Mouse (Mus musculus): ENCODE data around the gene Ctnnb1. TPM values are rescaled to one million over a fixed set of nuclear protein-coding genes. Genes with fewer than 3 reads are reported as not detected.

Gene Ctnnb1
- total RNA-seq, 1 experiment from 2014 or later, result 460 TPM

GRCm38 (mm10) chr9:120991801-120992200 lies 62.8 kb downstream of the Ctnnb1 start:
- ATAC-seq (replicated peaks; ENCODE audit: low read depth, poor library complexity, severe bottlenecking), result no peak

DNA sequence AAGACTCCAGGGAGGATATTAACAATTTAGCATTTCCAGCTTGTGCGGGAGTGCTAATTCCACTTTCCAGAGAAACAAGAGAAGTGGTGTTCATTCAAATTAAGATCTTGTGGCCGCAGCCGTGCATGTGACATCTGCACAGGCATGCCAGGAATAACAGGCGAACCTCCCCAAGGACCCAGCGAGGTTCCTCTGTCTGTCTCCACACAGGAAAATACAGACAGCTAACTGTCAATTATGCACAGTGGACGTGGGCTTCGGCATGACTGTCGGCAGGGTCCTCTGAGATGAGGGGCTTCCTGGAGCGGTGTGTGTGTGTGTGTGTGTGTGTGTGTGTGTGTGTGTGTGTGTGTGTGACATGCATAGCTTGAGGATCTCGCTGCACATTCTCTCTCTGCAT lies 64.0 kb downstream of the Ctnnb1 start:
- ATAC-seq (replicated peaks; ENCODE audit: low read depth, poor library complexity, severe bottlenecking), result no peak

DNA sequence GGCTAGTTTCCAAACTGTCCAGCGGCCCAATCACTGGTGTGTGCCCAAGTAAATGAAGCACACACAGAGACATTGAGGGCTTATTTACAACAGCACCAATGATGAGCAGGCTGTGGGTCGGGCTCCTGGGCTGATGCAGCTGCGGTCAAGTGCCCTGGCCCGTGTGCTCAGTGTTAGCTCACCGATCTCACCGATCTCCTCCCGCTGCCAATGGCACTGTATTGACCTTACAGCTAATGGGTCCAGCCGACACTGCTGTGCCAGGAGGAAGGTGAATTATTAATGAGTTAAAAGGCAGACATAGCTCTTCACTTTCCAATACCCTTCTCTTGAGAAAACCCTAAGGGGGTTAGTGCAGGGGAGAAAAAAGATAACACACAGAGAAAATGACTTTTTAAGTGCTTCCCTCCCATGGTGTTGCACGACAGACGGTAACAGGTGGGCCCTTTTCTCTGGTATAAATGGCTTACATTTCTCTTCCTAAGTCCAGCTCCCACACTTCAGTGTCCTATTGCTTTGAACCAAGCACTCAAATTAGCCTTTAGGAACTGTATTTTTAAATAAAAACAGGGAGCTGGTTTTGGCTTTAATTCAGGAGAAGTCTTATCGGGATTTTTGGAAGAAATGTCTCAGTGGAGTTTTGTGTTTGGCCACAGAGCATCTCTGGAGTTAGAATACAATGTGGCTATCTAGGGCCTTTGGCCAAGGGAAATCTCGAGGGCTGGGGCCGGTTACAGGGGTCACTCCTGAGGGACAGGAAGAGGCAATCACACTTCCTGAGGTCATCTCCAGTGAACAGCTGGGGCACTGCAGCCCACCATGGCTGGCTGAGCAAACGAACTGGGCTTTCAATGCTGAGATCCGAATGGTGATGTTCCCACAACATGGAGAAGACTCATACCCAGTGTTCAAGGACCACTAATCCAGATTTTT lies 65.5 kb downstream of the Ctnnb1 start:
- no peak for ATAC-seq (replicated peaks; ENCODE audit: low read depth, poor library complexity, severe bottlenecking)

DNA sequence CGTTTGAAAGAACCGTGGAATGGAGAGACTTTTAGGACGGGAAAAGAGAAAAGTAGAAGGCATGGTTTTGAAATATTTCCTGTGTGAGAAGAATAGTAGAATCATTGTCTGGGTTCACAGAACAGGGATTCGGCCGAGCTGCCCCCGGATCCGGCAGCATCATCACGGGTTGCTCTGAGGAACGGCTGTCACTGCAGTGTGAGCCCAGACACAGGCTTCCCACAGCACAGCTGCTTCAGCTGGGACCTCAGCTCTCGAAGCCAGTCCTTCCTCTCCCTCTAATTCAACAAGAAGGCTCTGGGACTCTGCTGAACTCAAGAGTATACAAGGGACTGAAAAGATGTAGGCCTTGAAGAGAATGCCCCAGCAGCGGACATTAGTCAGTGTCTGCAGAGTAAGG lies 69.7 kb downstream of the Ctnnb1 start:
- ATAC-seq (replicated peaks; ENCODE audit: low read depth, poor library complexity, severe bottlenecking), result no peak

DNA sequence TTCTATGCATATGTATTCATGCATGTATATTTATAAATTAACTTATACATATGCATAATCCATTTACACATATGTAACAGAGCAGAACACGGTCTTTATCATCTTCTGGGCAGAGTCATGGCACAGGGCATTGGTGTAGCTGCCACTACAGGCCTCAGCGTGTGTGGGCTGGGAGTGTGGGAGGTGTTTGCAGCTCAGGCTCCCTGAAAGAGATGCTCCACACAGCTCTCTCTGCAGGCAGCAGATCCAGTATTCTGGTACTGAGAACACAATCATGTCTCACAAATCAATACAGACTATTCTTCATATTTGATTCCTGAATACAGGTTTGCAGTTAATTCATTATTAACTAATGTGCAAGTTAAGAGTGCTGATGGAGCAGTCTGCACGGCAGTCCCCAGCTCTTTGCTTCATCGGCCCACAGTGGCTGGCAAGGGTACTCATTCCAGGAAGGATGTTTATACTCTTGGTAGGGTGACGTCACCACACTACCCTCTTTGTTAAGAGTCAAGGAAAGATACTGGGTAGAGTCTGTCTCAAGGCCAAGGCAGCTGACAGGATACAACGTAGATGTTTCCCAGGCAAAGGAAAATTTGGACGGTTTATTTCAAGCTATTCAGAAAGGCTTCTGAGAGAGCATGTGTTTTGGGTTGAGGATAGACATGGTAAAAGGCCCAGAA lies 71.8 kb downstream of the Ctnnb1 start:
- ATAC-seq (replicated peaks; ENCODE audit: low read depth, poor library complexity, severe bottlenecking), result no peak

DNA sequence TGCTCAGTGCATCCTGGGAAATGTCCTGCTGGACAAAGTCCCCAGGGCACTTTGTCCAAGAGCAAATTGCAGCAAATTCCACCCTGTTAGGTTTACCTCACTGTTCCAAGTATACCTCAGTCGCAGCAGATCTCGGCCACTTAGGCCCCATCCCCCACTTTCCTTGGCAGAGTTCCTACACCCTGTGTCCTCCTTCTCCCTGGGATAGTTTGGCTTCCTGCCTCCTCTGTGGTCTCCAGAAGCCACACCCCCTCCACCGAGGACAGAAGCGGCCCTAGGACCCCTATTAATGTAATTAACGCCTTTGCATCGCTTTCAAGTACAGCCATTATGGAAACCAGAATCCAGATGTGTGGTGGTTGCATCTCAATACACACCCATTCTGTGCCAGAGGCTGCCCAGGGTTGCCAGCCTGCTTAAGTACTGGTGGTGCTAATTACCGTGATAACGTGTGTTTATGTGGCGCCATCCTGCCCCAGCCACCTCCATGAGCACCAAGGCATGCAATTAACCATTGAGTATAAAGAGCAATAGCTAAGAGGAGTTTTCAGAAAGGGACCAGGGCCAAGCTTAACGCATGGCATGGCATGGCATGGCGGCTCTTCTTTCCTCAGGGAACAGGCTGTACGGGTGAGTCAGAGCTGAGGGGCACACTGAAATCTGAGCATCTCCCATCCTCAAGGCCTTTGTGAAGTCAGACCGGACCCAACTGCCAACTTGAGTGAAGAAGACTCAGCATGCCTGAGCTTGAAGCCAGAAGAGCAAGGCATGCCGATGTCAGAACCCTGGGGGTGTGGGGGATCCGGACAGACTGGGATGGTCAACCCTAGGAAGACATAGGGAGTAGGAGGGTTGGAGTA lies 72.9 kb downstream of the Ctnnb1 start:
- no peak for ATAC-seq (replicated peaks; ENCODE audit: low read depth, poor library complexity, severe bottlenecking)

- no peak for ATAC-seq (replicated peaks; ENCODE audit: low read depth, poor library complexity, severe bottlenecking)
Observed at GRCm38 (mm10) chr9:121005961-121006360, 76.9 kb downstream of the Ctnnb1 start.

Data from common myeloid progenitor, adult 5-6 weeks (primary cell).